Mouse (Mus musculus) heart, postnatal 0 days (tissue): Measurements from ENCODE around the gene Cbs.
A peak's percentile ranks its signal among the peaks of the same experiment; 100 is the strongest.

ENCODE experiments used
- CTCF ChIP-seq: IDR thresholded peaks from 2 replicates; pipeline ENCODE4 v1.5.1; 2016; ENCODE audit warnings: antibody characterized with exemption, control low read depth, low read depth
- EP300 ChIP-seq: IDR thresholded peaks from 2 replicates; pipeline ENCODE4 v1.6.1; 2016; ENCODE audit warnings: antibody characterized with exemption, low read depth

DNA sequence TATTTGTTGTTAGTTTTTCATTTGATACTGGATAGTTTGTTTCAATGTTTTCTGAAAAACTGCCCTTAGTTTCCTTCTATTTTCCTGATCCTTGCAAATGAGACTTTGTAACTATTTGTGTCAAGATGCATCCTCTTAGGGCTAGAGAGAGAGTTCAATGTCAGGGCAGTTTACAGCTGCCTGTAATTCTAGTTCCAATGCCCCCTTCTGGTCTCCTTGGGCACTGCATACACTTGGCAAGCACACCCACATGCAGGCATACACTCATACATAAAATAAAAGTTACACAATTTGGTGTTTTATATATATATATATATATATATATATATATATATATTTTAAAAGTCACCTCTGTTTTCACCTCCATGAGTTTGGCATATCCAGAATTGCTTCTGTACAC lies 25.8 kb upstream of the Cbs start:
- 0 out of 2 replicates have a peak, but pooled peaks have one; percentile 4 for TF ChIP-seq CTCF
- TF ChIP-seq EP300: no peak
